Mouse (Mus musculus): ENCODE results near the gene Parl.

Gene Parl

DNA sequence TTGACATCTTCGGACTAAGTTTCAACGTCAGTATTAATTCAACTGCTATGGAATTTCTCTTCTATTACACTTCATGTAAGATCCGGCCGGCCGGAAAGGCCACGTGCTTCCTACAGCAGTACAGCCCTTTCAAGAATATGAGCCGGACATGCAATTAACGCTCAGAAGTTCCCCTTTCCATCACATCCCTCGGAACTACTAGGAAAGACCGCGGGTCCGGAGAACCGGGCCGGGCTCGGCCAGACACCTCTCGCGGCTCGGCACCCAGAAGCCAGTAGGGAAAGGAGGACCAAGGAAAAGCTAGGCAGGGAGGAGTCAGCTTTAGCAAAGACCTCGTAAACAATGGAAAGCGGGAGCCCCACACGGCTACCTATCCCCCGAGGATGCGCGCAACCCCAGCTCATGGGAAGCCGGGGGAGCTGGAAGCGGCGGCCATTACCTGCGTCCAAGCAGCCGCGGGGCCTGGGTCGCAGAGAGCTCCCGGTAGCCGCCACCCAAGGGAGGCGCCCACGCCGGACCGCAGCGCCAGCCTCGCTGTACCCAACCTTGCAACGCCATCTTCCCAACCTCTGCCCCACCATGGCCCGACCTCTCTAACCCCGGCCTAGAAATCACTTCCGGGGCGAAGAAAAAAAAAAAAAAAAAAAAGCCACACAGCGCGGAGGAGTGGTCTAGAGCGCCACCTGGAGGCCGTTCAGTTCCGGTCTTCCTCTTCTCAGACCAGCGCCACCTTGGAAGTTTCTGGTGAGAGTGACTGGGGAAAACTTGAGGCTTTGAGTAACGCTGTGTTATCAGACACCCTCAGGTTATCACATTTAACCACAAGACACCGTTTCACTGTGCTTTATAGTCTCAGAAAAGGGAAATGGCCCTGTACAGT lies at the start of gene Parl:
Gene Parl (minus strand): TSS at position 618 of the 880 bp plus-strand sequence.
- DNase-seq (ENCODE audit: low spot score): peak; percentile 81

DNA sequence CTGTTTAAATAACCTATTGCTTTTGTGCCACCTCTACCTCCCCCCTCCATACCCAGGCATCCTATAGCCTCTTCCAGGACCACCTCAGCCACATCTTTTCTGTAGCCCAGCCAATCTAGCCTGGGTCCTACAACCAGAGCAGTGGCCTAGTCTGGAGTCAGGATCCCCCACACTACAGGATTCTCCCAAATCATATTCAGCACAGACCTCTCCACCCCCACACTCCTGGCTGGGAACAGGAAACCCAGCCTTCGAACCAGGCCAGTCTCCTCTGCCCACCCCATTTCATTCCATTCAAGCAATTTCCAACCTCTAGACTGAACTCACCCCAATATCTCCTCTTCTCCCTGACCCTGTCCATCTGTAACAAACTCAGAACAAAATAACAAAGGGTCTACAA lies 43.3 kb upstream of the Parl start:
- no peak for DNase-seq (ENCODE audit: low spot score)

DNA sequence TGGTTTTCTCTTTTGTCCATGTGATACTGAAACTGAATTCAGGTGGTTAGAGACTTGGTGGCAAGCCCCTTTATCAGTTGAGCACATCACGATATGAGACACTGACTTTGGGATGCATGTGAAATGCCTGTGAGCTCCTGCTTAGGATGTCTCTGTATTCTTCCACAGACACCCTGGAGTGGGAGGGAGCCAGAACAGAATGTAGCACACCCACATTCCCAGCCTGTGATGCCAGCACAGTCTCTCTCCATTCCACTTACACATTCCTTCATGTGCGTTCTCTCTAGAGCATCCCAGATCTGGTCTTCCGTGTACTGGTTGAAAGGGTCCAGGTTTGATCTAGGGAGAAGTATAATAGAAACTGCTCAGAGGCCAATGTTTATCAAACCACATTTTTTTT lies 36.4 kb upstream of the Parl start:
- peak; percentile 67 for DNase-seq (ENCODE audit: low spot score)

DNA sequence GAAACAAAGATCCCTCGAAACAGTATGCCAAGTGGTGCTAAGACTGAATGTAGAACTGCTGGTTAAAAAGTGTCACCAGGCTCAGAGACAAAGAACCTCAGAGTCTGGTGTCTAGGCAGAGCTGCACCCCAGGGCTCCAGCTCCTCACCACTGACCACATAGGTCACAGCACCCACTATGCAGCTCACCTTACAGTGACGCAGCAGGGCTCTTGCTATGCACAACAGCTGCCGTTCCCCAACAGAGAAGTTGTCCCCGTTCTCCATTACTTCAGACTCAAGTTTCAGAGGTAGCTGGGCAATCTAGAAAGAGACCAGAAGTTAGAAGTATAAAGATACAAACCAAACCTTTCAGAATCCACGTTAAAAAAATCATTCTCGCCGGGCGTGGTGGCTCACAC lies 32.7 kb upstream of the Parl start:
- DNase-seq (ENCODE audit: low spot score): no peak

DNA sequence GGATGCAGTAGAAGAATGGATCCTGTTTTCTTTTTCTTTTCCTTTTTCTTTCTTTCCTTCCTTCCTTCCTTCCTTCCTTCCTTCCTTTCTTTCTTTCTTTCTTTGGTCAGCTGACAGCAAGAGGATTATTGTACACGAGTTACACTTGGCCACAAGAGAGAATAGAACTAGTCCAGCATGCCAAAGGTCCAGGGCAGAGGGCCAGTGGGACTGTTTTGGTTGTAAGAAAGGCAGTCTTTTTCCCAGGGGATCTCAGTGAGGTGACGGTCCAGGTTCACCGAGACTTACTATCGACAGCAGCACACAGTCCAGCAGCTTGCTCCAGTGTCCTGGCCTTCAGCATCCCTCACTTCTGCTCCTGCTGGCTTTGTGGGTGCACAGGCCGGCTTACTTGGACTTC lies 26.1 kb upstream of the Parl start:
- DNase-seq (ENCODE audit: low spot score): no peak

DNA sequence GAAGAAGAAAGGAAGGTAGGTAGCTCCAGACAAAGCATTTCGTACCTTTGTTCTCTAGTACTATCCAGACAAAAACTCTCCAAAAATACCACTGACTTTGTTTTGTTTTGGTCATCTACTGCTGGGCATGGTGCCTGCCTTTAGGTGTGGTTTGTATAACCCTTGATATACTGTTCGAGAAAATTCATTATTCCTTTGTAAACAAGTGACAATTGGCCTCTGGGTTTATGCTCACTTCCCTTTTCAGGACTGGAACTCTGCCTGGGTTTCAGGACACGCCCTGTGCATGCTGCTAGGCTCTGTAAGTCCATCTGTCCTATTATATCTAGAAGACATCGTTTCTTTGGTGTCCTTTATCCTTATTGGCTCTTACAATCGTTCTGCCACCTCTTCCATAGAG lies 23.1 kb upstream of the Parl start, which contains the start of gene Cyp2ab1:
Gene Cyp2ab1 (minus strand): TSS at position 119 of the 400 bp plus-strand sequence.
- DNase-seq (ENCODE audit: low spot score): no peak

DNA sequence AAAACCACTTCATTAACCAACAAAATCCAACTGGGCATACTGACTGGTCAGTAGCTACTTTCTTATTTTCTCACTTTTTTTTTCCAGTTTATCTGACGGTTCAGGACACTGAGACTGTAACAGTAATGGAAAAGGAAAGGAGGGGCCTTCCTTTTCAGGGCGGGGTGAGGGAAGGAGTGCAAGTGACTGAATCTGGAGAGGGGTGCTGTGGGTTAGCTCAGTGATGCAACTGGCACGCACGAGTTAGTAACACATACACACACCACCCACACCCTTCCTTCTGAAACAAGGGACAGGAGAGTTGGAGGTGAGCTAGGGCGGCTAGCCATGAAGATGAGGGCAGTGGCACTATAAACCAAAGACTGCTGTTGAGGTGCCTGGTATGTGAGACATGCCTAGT lies 21.7 kb upstream of the Parl start:
- DNase-seq (ENCODE audit: low spot score): no peak

DNA sequence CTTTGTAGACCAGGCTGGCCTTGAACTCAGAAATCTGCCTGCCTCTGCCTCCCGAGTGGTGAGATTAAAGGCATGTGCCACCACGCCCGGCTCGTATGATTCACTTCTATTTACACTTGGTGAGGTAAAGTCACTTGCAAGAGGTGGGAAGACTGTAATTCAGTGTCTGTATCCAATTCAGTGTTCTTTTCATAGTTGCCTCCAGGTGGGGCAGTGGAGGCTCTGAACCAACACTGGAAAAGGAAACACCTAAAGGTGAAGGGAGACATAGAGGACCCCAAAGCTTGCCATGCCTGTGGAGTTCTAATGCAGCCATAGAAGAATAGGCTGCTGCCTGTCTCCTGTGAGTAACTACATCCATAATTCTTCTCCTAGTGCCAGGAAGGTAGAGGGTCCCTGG lies 20.1 kb upstream of the Parl start:
- DNase-seq (ENCODE audit: low spot score): no peak

DNA sequence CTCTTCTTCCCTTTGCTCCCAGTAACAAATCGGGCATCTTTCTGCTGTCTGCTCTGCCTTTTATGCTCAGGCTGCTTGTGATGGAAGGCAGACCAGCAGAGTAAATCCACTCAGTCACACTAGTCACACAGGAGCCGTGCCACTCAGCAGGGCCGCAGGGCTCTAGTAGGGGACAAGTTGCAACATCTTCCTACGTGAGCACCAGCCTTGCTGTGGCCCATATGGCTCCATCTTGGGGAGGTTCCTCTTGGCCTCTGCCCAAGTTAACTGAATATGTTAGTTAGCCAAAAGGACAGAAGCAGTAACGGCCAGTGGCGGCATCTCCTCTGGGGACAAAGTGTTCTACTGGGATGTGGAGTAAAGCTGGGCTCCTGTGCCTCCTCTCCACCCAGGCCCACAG lies 14.6 kb upstream of the Parl start:
- DNase-seq (ENCODE audit: low spot score): no peak

DNA sequence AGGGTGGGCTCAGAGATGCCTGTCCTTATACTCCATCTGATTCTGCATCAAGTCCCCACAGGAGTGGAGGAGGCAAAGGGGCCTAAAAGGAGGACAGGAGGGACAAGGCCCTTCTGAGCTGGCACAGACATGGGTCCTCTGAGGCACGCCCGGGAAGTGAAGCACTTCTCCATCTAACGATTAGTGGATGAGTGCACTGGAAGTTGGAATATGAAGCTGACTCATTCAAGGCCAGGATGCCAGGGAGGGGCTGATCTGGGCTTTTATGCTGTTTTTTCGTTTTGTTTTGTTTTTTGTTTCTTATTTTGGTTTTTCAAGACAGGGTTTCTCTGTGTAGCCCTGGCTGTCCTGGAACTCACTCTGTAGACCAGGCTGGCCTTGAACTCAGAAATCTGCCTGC lies 13.1 kb upstream of the Parl start:
- no peak for DNase-seq (ENCODE audit: low spot score)

DNA sequence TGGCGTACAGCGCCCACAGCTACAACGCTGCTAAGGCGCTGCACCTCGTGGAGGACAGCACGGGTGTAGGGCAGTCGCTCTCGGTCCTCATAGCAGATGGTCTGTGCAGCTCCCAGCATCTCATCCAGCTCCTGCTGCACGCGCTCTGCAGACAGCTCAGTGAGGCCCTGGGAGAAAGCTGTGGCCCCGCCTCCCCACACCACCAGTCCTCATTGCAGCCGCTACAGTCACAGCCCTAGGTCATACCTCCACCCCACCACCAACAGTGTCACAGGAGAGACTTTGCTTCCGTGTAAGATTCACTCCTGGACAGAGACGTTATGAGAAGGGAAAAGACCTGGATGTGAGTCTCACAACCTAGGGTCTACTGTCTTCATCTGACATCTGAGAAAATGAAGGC lies 10.1 kb upstream of the Parl start:
- DNase-seq (ENCODE audit: low spot score): no peak

DNA sequence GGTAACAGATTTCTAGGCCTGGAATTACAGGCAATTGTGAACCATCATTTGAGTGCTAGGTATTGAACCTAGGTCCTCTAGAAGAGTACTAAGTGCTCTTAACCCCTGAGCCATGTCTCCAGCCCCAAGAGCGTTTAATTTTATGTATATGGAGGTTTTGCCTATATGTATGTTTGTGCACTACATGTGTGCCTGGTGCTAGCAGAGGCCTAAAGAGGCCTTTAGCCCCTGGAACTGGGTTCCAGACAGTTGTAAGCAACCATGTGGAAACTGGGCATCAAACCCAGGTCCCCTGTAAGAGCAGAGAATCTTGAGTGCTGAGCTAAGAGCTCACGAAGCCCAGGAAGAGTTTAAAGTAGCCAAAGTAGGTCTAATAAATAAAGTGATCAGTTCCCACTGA lies 2.1 kb downstream of the Parl start:
- DNase-seq (ENCODE audit: low spot score): no peak

DNA sequence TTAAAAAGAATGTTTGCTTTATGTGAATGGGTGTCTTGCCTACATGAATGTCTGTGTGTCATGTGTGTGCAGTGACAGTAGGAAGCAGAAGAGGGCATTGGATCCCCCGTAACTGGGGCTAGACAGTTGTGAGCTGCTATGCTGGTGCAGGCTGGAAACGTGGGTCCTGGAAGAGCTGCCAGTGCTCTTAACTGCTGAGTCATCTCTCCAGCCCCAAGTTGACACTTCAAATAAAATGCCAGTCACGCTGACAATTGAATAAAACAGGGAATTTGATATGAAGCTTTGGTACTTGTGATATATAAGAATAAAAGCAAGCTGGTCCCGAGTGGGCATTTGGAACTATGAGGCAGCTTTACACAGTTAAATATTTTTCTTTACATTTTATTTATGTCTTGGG lies 21.9 kb downstream of the Parl start:
- DNase-seq (ENCODE audit: low spot score): peak; percentile 17

DNA sequence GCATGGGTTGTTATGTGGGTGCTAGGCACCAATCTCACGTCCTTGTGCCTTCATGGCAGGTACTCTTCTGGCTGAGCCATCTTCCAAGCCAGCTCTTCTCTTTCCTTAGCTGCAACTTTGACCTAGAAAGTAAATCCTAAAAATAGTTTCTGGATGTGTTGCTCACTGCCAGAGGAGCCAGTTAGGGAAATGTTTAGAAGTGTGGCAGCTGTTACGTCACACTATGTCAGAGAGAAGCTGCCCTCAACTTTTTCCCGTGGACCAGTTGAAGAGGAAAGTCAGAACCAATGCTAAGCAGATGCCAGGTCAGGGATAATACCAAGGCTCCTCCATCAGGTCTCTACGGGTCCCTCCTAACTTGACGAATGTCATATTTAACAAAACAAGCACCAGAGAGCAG lies 22.8 kb downstream of the Parl start:
- no peak for DNase-seq (ENCODE audit: low spot score)

DNA sequence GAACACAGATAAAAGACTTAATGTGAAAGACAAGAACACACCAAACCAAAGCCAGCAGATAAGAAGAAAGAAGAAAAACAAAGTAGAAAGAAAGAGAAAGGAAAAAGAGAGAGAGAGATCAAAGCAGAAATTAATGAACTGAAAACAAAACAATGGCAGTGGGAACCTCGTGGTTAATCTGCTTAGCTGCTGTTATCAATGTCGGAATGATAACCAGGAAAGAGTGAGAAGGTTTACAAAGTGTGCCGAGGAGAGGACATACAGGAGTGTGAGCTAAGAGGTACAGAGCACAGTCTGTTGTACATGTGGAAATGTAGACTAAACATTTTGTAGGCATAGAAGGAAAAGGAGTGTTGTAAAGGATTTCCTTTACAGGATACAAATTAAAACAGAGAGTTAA lies 29.2 kb downstream of the Parl start:
- no peak for DNase-seq (ENCODE audit: low spot score)

DNA sequence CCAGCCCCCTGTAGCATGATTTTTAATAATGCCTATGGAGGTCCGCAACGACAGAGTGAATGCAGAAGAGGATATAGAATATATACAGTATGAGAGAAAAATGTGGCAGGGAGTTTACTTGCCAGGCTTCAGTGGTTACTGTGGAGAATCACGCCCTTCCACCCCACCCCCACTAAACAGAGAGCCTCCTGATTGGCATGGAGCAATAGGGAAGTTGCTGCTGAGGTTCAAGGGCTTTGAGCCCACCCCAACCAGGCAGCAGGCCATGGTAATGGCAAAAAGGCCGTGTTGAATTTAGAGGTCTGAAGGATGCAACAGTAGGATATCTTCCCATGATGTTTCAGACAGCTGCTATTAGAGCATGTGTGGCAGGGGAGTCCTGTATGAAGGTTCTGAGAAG lies 30.8 kb downstream of the Parl start:
- no peak for DNase-seq (ENCODE audit: low spot score)

DNA sequence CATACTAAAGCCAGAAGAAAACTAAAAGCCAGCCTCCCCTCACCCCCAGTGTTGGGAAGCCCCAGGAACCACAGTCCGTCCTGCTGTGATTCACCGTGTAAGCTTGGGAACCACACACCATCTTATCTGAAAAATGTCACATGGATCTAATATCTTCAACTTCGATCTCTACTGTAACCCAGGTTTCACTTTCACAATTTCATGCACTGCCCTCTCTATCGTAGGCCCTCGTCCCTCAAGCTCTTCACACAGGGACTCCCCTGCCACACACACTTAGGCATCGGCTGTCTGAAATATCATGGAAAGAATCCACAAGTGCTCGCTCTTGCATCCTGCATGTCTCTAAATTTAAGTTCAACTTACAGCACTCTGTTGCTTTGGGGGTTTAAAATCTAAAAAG lies 37.1 kb downstream of the Parl start:
- DNase-seq (ENCODE audit: low spot score): no peak

DNA sequence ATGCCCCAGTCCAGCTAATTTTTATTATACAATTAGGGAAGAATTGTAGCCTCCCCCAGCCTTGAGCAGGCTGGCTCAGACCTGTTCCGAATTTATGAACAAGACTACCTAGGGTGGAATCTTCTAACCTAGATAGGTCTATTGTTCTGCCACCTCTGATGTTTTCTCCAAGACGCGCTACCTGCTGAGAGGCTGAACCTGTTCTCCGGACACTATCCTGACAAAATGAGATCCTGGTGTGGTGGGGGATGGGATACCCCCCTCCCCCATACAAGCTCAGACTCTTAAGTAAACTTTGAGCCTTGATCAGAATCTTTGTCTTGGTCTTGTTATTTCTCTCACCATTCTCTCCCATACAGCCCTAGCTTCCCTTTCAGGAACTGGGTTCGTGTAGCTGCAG lies 44.3 kb downstream of the Parl start:
- DNase-seq (ENCODE audit: low spot score): no peak

DNA sequence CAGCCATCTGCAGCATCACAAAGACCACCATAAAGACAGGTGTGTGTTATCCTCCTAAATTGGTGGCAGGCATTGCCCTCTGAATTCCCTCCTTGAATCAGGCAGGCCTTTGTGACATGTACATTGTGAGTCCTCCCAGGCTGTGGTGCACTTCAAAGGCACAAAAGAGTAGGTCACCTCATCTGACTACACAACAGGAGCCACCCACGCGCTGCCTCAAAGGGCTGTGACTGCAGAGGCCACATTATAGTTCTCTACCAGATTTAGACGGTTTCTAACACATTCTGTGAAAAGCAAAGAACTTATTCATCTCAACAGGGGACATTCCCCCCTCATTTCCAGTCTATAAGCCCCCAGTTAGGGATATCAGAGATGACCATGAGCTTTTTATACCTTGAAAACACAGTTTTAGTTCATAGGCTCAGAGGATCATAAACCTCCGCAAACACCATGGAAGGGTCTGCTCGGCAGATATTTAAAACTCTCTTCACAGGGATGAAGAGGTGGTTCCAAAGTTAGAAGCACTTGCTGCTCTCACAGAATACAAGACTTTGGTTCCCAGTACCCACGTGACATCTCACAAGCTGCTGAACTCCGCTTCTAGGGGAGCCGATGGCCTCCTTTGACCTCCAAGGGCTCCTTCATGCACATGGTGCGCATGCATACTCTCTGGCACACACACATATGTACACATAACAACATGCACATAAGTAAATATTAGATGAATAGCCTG lies 53.6 kb downstream of the Parl start:
- no peak for DNase-seq (ENCODE audit: low spot score)

DNA sequence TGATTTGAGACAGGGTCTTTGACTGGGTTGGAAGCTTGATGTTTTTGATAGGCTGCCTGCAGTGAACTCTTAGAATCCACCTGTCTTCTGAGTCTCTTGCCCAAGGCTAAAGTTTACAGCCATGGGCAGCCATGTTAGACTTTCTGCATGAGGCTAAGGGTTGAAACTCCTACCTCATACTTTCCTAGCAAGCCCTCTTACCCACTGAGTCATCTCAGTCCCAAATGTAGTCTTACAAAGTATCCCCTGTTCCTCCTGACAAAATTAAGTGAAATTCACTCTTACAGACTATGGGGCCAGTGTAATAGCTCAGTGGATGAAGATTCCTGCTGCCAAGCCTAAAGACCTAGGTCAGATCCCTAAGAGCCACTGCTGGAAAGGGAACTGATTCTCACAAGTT lies 55.1 kb downstream of the Parl start:
- DNase-seq (ENCODE audit: low spot score): no peak

DNA sequence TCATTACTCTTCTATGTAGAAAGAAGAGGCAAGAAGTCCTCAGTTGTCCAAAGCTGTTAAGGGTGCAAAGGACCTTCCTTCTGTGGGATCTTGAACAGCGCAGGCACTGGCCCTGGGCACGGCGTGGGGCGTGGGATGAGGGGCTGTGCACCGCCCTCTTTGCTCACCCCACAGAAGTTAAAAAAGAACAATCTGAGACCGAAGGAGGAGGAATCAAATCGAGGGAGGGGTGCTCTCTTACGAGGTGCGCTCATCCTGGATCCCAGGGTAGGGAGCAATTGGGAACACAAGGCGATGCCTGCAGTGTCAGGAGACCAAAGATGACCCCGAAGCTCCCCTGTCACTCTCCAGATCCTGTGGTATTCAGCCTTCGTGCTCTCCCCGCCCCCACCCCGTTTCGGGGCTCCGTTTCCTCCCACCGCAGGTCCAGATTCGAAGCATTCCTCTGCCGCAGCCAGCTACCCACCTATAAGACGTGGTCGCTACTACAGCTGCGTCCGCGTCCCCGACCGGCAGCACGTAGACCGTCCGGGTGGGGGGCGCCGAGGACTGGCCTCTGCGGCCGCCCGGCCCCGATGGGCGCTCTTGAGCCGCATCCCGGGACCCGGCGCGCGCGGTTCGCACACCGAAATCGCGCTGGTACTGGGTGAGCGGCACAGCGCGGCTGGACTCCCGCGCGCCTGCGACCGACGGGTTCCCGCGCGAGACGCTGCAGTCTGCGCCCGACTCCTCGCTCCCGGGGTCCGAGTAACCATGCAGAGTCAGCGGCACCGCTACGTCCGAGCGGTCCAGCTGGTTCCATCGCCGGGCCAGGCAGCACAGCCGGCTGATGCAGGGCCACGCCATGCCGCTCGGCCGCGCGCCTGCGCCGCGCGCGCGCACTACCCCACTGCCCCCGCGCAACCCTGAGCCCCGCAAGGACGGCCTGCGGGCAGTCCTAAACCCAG lies 61.4 kb downstream of the Parl start, which contains the start of gene Map6d1:
Gene Map6d1 (minus strand): TSS at position 891 of the 947 bp plus-strand sequence.
- DNase-seq (ENCODE audit: low spot score): peak; percentile 53

DNA sequence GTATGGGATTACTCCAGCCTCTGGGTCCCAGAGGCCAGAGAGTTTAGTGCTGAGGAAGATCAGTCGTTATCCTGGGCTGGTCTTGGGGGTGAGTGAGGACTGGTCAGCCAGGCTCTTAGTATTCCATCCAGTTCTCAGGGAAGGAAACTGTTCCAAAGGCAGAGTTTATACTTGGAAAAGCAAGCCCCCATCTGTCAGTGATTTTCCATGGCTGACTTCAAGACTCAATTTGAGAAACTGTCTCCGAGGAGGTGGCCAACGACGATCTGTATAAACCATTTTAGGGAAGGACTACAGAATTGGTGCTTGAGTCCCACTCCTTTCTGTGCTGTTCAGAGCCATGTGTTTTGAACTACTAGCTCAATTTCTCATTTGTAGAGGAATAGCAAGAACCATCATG lies 63.5 kb downstream of the Parl start:
- no peak for DNase-seq (ENCODE audit: low spot score)

Measured in layer of hippocampus, adult 11-12 months (tissue).